Mouse (Mus musculus) testis, adult 2 months (tissue): ENCODE measurements at regions not wholly inside any gene's neighbourhood (a gene's known extent, or its start where the extent isn't known, plus 50 kb on each side); places are given as distances from the start of the nearest gene placed in this dataset.

Experiments
- CTCF ChIP-seq: fragments of 200-500 bp; IDR thresholded peaks from 2 replicates; pipeline ENCODE4 v1.5.1; 2012; ENCODE audit warnings: low read depth, mild to moderate bottlenecking, inconsistent platforms, low read length, moderate library complexity; ENCODE audit not compliant: control insufficient read depth, insufficient read depth, insufficient replicate concordance
- POLR2A ChIP-seq: fragments of 200-500 bp; IDR thresholded peaks from 2 replicates; pipeline ENCODE4 v1.6.1; 2012; ENCODE audit warnings: low read depth, mild to moderate bottlenecking, inconsistent platforms, low read length, moderate library complexity; ENCODE audit not compliant: control insufficient read depth

GRCm38 (mm10) chr6:148500251-148501179, 56.3 kb upstream of the Tmtc1 start:
- TF ChIP-seq POLR2A: no peak
- TF ChIP-seq CTCF: no peak
